Mouse (Mus musculus) MEL (cell line): Measurements from ENCODE around the gene Opa3. TPM values are rescaled to one million over a fixed set of nuclear protein-coding genes. Genes with fewer than 3 reads are reported as not detected.

ENCODE experiments used
- DNase-seq: peaks from one replicate; pipeline ENCODE4 v3.0.0; 2011; ENCODE audit warnings: low read depth, low spot score
- H3K27ac ChIP-seq: 2 replicates; pipeline ENCODE4 v1.5.1; 2012; ENCODE audit warnings: low read depth, mild to moderate bottlenecking, control low read depth, low read length, moderate library complexity; ENCODE audit not compliant: control insufficient read depth
- H3K27me3 ChIP-seq, 2 experiments: fragments of 150-350 bp in 1 of 2; sonication (generic) in 1 of 2; 2 replicates each; pipeline ENCODE4 v1.6.1; 2012; ENCODE audit warnings: low read length in 2 of 2, mild to moderate bottlenecking in 2 of 2, improper control_type of control experiment in 1 of 2, moderate library complexity in 1 of 2; ENCODE audit not compliant: insufficient read depth in 2 of 2, control insufficient read depth in 1 of 2
- H3K36me3 ChIP-seq, 2 experiments: 2 replicates each; pipeline ENCODE4 v1.6.1; 2012 to 2014; ENCODE audit warnings: low read length in 2 of 2, improper control_type of control experiment in 1 of 2, inconsistent platforms in 1 of 2, mild to moderate bottlenecking in 1 of 2; ENCODE audit not compliant: insufficient read depth in 2 of 2, control insufficient read depth in 1 of 2
- H3K4me1 ChIP-seq, 2 experiments: fragments of 150-350 bp in 1 of 2; sonication (generic) in 1 of 2; 2 replicates each; pipeline ENCODE4 v1.6.1; 2012; ENCODE audit warnings: low read length in 2 of 2, improper control_type of control experiment in 1 of 2, mild to moderate bottlenecking in 1 of 2; ENCODE audit not compliant: insufficient read depth in 2 of 2, control insufficient read depth in 1 of 2
- H3K4me3 ChIP-seq, 2 experiments: fragments of 150-350 bp in 1 of 2; sonication (generic) in 1 of 2; 2 replicates each; pipeline ENCODE4 v1.5.1; 2012; ENCODE audit warnings: low read depth in 2 of 2, low read length in 2 of 2, mild to moderate bottlenecking in 2 of 2, moderate library complexity in 2 of 2, control low read depth in 1 of 2, improper control_type of control experiment in 1 of 2; ENCODE audit not compliant: control insufficient read depth in 1 of 2, insufficient read depth in 1 of 2
- H3K79me2 ChIP-seq: 2 replicates; pipeline ENCODE4 v1.6.1; 2012; ENCODE audit warnings: mild to moderate bottlenecking, low read length, moderate library complexity; ENCODE audit not compliant: control insufficient read depth, poor library complexity, insufficient read depth
- H3K9ac ChIP-seq: 2 replicates; pipeline ENCODE4 v1.6.1; 2012; ENCODE audit warnings: low read depth, mild to moderate bottlenecking, control low read depth, low read length, moderate library complexity; ENCODE audit not compliant: control insufficient read depth, poor library complexity, severe bottlenecking
- H3K9me3 ChIP-seq: fragments of 150-350 bp; sonication (generic); replicated peaks from 2 replicates; pipeline ENCODE4 v1.6.1; 2012; ENCODE audit warnings: mild to moderate bottlenecking, low read length, improper control_type of control experiment, moderate library complexity; ENCODE audit not compliant: insufficient read depth
- CHD1 ChIP-seq: IDR thresholded peaks from 2 replicates; pipeline ENCODE4 v1.6.1; 2012; ENCODE audit warnings: low read depth, mild to moderate bottlenecking, inconsistent platforms, low read length, improper control_type of control experiment
- CTCF ChIP-seq, 3 experiments: IDR thresholded peaks in 2 of 3; conservative IDR thresholded peaks in 1 of 3; 2 replicates each; pipeline ENCODE4 v1.5.1; 2011 to 2012; ENCODE audit warnings: low read length in 3 of 3, low read depth in 2 of 3, mild to moderate bottlenecking in 2 of 3, improper control_type of control experiment in 1 of 3, inconsistent platforms in 1 of 3, mixed read lengths in 1 of 3, moderate library complexity in 1 of 3; ENCODE audit not compliant: control insufficient read depth in 1 of 3, insufficient read depth in 1 of 3, poor library complexity in 1 of 3, severe bottlenecking in 1 of 3
- ELF1 ChIP-seq: IDR thresholded peaks from 2 replicates; pipeline ENCODE4 v1.6.1; 2014; ENCODE audit warnings: low read depth, mild to moderate bottlenecking, inconsistent platforms, low read length, improper control_type of control experiment, moderate library complexity
- ETS1 ChIP-seq: IDR thresholded peaks from 2 replicates; pipeline ENCODE4 v1.6.1; 2012; ENCODE audit warnings: low read depth, mild to moderate bottlenecking, inconsistent platforms, low read length, improper control_type of control experiment, moderate library complexity
- GATA1 ChIP-seq: IDR thresholded peaks from 2 replicates; pipeline ENCODE4 v1.6.1; 2011; ENCODE audit warnings: low read depth, low read length, improper control_type of control experiment
- HCFC1 ChIP-seq: IDR thresholded peaks from 2 replicates; pipeline ENCODE4 v1.6.1; 2012; ENCODE audit warnings: low read depth, mild to moderate bottlenecking, inconsistent platforms, low read length, improper control_type of control experiment, moderate library complexity
- KAT2A ChIP-seq: conservative IDR thresholded peaks from 2 replicates; pipeline ENCODE4 v1.6.1; 2012; ENCODE audit warnings: low read depth, low read length, improper control_type of control experiment, inconsistent platforms
- MAX ChIP-seq: IDR thresholded peaks from 2 replicates; pipeline ENCODE4 v1.6.1; 2011; ENCODE audit warnings: low read length, improper control_type of control experiment
- MXI1 ChIP-seq: IDR thresholded peaks from 2 replicates; pipeline ENCODE4 v1.6.1; 2011; ENCODE audit warnings: mild to moderate bottlenecking, low read depth, low read length, improper control_type of control experiment
- NRF1 ChIP-seq: IDR thresholded peaks from 2 replicates; pipeline ENCODE4 v1.6.1; 2014; ENCODE audit warnings: low read depth, mild to moderate bottlenecking, inconsistent platforms, low read length, improper control_type of control experiment, moderate library complexity; ENCODE audit not compliant: poor library complexity, insufficient read depth, severe bottlenecking
- POLR2AphosphoS5 ChIP-seq: IDR thresholded peaks from 2 replicates; pipeline ENCODE4 v1.6.1; 2012; ENCODE audit warnings: low read depth, borderline replicate concordance, mild to moderate bottlenecking, inconsistent platforms, low read length, moderate library complexity, mixed read lengths
- RAD21 ChIP-seq: IDR thresholded peaks from 2 replicates; pipeline ENCODE4 v1.6.1; 2011; ENCODE audit warnings: mild to moderate bottlenecking, low read depth, low read length, improper control_type of control experiment
- SIN3A ChIP-seq: IDR thresholded peaks from 2 replicates; pipeline ENCODE4 v1.6.1; 2012; ENCODE audit warnings: low read length, improper control_type of control experiment, inconsistent platforms
- SMC3 ChIP-seq: IDR thresholded peaks from 2 replicates; pipeline ENCODE4 v1.6.1; 2011; ENCODE audit warnings: low read depth, low read length, improper control_type of control experiment
- TBP ChIP-seq: IDR thresholded peaks from 2 replicates; pipeline ENCODE4 v1.8.0; 2011; ENCODE audit warnings: low read depth, low read length, improper control_type of control experiment
- TCF12 ChIP-seq: IDR thresholded peaks from 2 replicates; pipeline ENCODE4 v1.6.1; 2014; ENCODE audit warnings: low read depth, mild to moderate bottlenecking, inconsistent platforms, low read length, improper control_type of control experiment, moderate library complexity
- USF2 ChIP-seq, 2 experiments: IDR thresholded peaks; 2 replicates each; pipeline ENCODE4 v1.6.1; 2011 to 2012; ENCODE audit warnings: improper control_type of control experiment in 2 of 2, low read length in 2 of 2, borderline replicate concordance in 1 of 2, inconsistent platforms in 1 of 2, low read depth in 1 of 2, mild to moderate bottlenecking in 1 of 2; ENCODE audit not compliant: insufficient read depth in 1 of 2
- ZC3H11A ChIP-seq: IDR thresholded peaks from 2 replicates; pipeline ENCODE4 v1.6.1; 2012; ENCODE audit warnings: low read depth, mild to moderate bottlenecking, inconsistent platforms, low read length, improper control_type of control experiment
- ZMIZ1 ChIP-seq: IDR thresholded peaks from 2 replicates; pipeline ENCODE4 v1.6.1; 2012; ENCODE audit warnings: low read depth, mild to moderate bottlenecking, inconsistent platforms, low read length, improper control_type of control experiment, moderate library complexity
- polyA plus RNA-seq, 2 experiments: library from polyadenylated mRNA; stranded (reverse) in 1 of 2; unstranded in 1 of 2; fragments of >175 nt in 1 of 2; fragments of >200 nt in 1 of 2; gene quantifications; 2 replicates each; pipeline versions ENCODE4 v1.2.1 to v1.2.4; 2012; ENCODE audit warnings: low replicate concordance in 2 of 2, low read depth in 1 of 2; ENCODE audit not compliant: insufficient read length in 2 of 2, insufficient read depth in 1 of 2, missing spikeins in 1 of 2
- total RNA-seq: library from RNA; depleted of rRNA; stranded (reverse); fragments of 300-350 nt; gene quantifications from 2 replicates; pipeline ENCODE4 v1.2.3, GENCODE M21; 2012

The Opa3 gene
- total and polyA plus RNA-seq, 3 experiments = 18.5 to 85.4 (median 37.2) TPM

GRCm38 (mm10) chr7:19179173-19179572, 49.0 kb upstream of the Opa3 start:
- Histone ChIP-seq H3K36me3 (peaks cover 0 to 8% of the 10 kb centered on the region in 2 experiments; a peak in 2 of 4 replicates), H3K9ac (peak overlapping the region; percentile 68), H3K27ac (no peak overlapping the region; the same call in 1 of the 2 replicates)
- DNase-seq = peak; percentile 87
- TF ChIP-seq NRF1 (0 out of 2 replicates have a peak, but pooled peaks have one; percentile 23), ZC3H11A (peak; percentile 69), POLR2AphosphoS5 (no peak), TCF12 (peak; percentile 30; the same call in 1 of the 2 replicates), CHD1 (no peak), RAD21 (peak; percentile 56), USF2 (IDR thresholded peaks at IDR 0.05; ENCODE audit: borderline replicate concordance in 1 of 2, insufficient read depth in 1 of 2, low read depth in 1 of 2, low read length in 2 of 2) (no peak), SMC3 (peak; percentile 85), GATA1 (no peak), ETS1 (peak; percentile 36; the same call in 1 of the 2 replicates), HCFC1 (peak; percentile 54; the same call in 1 of the 2 replicates), MAX (peak; percentile 83), ELF1 (0 out of 2 replicates have a peak, but pooled peaks have one; percentile 15), SIN3A (peak; percentile 45; the same call in 1 of the 2 replicates), CTCF (IDR thresholded peaks at IDR 0.05 in 2 of 3, conservative IDR thresholded peaks at IDR 0.05 in 1 of 3; ENCODE audit: control insufficient read depth in 1 of 3, insufficient read depth in 1 of 3, low read depth in 2 of 3, low read length in 3 of 3, poor library complexity in 1 of 3, severe bottlenecking in 1 of 3) (peak in 2 of 3 experiments; percentile 96 to 98; a peak in 5 of 6 replicates), MXI1 (peak; percentile 60; the same call in 1 of the 2 replicates)
- TF ChIP-seq, all 39 proteins: peak for 12
- Histone ChIP-seq H3K79me2 (no peaks in the 10 kb centered on the region), H3K4me3 (peak overlapping the region; percentile 60 to 83), H3K27me3 (no peaks in the 10 kb centered on the region), H3K9me3 (no peaks in the 10 kb centered on the region), H3K4me1 (peaks cover 9 to 22% of the 10 kb centered on the region in 2 experiments)

GRCm38 (mm10) chr7:19179936-19180335, 48.2 kb upstream of the Opa3 start:
- peaks cover 0 to 8% of the 10 kb centered on the region in 2 experiments; a peak in 2 of 4 replicates for H3K36me3 ChIP-seq
- H3K27me3 ChIP-seq = no peaks in the 10 kb centered on the region
- peaks cover 9 to 28% of the 10 kb centered on the region in 2 experiments for H3K4me1 ChIP-seq
- H3K79me2 ChIP-seq = no peaks in the 10 kb centered on the region
- peak overlapping the region; percentile 60 to 83 for H3K4me3 ChIP-seq
- H3K27ac ChIP-seq = peak overlapping the region; percentile 77
- peak; percentile 40; the same call in 1 of the 2 replicates for TF ChIP-seq TBP
- no peak for TF ChIP-seq ZC3H11A
- no peak for TF ChIP-seq ZMIZ1
- no peak for TF ChIP-seq KAT2A
- H3K9ac ChIP-seq = peak overlapping the region; percentile 68
- H3K9me3 ChIP-seq = no peaks in the 10 kb centered on the region
- DNase-seq = peak; percentile 84
